Mouse (Mus musculus) adrenal gland, postnatal 14 days (tissue): ENCODE results near the gene Zfp518a. TPM values are rescaled to one million over a fixed set of nuclear protein-coding genes. Genes with fewer than 3 reads are reported as not detected.

Source experiments
- microRNA-seq, 2 experiments: library from miRNA; unstranded; fragments of <30 nt; microRNA quantifications; one replicate each; pipeline ENCODE4 v1.2.0; 2021
- total RNA-seq: library from RNA; stranded (reverse); gene quantifications from 2 replicates; pipeline ENCODE4 v1.2.3, GENCODE M21; 2021

Gene Zfp518a
- total RNA-seq, 1 experiment from 2014 or later: 12.8 TPM

Small RNA genes lying within 50 kb of the gene (microRNA-seq; reads per million reads assigned to microRNA genes)
- 0 to 0.85 reads per million in 2 experiments for gene Mir8092

Other genes with a start within 250 kb of the Zfp518a start
- 0.30 TPM in 1 of 2 replicates, not detected in the other for gene Cc2d2b, start 146.0 kb upstream of the Zfp518a start, total RNA-seq
- gene Ccnj, start 63.4 kb upstream of the Zfp518a start, total RNA-seq: 5.7 and 7.6 TPM in 2 replicates
- 1.7 and 4.8 TPM in 2 replicates for gene Blnk, start 99.8 kb downstream of the Zfp518a start, total RNA-seq
- gene Dntt, start 134.6 kb downstream of the Zfp518a start, total RNA-seq: 0.89 TPM in 1 of 2 replicates, not detected in the other
- not detected in 2 replicates for gene Opalin, start 182.4 kb downstream of the Zfp518a start, total RNA-seq